Mouse (Mus musculus): Measurements from ENCODE around the gene Prep. TPM values are rescaled to one million over a fixed set of nuclear protein-coding genes. Genes with fewer than 3 reads are reported as not detected.
A peak's percentile ranks its signal among the peaks of the same experiment; 100 is the strongest.

Gene Prep
- 1 to 10 TPM; 9.1 to 9.7 TPM for total RNA-seq (2021)

GRCm38 (mm10) chr10:45066931-45067308 lies at the start of gene Prep:
Prep (plus strand) TSS chr10:45067203.
- intact Hi-C loops (cut with DNase I): loop anchor here (2.0 kb wide), 1 partner anchor 20 kb away; no protein-coding TSS in a partner anchor
- DNase-seq (ENCODE audit: low spot score in 2 of 2): peak; percentile 90 to 91

GRCm38 (mm10) chr10:45017352-45017751 lies 49.7 kb upstream of the Prep start:
- DNase-seq (ENCODE audit: low spot score in 2 of 2): no peak
- intact Hi-C loops (cut with DNase I): no loop called here

DNA sequence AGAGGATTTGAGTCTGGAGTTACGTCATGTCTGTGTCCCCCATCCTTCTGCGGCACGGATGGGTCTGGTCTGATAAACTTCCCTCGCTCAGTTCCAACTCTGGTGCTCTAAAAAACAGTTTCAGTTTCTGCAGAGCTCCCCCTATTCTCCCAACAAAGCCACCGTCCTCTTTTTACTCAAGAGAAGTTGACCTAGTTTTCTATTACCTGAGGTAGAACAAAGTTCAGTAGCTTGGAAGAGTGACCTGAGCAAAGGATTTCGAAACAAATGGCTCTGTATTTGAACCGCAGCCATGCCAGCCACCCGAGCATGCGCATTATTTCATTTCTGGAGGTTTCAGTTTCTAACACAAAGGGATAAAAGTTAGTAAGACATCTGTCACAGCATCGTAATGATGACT lies 49.2 kb upstream of the Prep start:
- intact Hi-C loops (cut with DNase I): no loop called here
- DNase-seq (ENCODE audit: low spot score in 2 of 2): no peak

- no peak for DNase-seq (ENCODE audit: low spot score in 2 of 2)
- intact Hi-C loops (cut with DNase I): no loop called here
These were observed 47.6 kb upstream of the Prep start for GRCm38 (mm10) chr10:45019418-45019817.

DNA sequence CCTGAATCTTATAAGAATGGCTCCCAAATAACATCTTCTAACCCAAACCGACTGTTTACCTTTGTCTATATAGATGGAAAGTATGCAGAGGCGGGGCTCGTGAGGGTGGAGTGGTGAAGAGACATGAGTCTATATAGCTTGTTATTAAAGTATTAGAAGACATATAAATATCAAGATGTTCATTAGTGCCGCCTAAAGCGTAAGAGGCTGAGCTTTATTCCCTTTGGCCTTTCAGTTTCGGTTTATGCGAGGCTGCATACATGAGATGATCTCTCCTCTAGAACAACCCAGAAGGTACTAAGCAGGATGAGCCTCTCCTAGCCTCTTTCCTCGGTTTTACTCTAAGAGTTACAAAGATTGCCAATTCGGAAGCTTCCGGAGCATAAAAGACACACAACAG lies 47.2 kb upstream of the Prep start:
- no peak for DNase-seq (ENCODE audit: low spot score in 2 of 2)
- intact Hi-C loops (cut with DNase I): no loop called here

DNA sequence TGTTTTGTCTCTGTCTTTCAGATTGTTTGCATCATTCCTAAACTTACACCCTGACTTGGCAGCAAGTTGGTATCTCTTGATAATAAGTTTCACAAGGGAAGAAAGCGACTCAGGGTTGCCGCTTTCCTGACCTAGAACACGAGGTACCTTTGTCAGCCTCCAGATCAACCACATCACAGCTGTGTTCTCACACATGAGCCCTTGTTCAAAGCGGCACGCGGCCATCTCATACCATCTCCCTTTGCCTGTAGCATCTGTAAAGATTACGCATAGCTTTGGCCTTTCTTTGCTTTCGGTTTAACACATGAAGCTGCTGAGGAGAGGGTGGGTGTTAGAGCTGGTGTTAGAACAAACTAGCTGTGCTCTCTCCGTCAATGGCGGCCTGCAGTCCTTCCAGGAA lies 46.7 kb upstream of the Prep start:
- intact Hi-C loops (cut with DNase I): no loop called here
- DNase-seq (ENCODE audit: low spot score in 2 of 2): no peak

GRCm38 (mm10) chr10:45025184-45025583 lies 41.8 kb upstream of the Prep start:
- intact Hi-C loops (cut with DNase I): no loop called here
- DNase-seq (ENCODE audit: low spot score in 2 of 2): no peak

DNA sequence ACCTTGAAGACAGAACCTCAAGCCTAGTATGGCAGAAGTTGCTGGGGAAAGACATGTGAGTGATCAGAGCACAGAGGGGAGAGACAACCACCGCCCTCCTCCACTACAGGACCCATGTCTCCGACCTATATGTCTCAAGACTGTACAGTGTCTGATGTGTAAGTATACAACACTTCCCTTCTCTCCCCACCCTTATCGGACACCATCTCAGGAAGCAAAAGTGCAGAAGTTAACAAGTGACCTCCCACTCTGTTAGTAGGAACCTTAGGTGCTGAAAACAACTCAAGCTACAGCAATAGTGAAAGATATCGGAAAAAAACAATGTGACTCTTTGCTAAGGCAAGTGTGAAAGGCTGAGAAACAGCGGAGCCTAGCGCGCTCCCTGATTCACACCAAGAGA lies 40.1 kb upstream of the Prep start:
- intact Hi-C loops (cut with DNase I): no loop called here
- no peak for DNase-seq (ENCODE audit: low spot score in 2 of 2)

DNA sequence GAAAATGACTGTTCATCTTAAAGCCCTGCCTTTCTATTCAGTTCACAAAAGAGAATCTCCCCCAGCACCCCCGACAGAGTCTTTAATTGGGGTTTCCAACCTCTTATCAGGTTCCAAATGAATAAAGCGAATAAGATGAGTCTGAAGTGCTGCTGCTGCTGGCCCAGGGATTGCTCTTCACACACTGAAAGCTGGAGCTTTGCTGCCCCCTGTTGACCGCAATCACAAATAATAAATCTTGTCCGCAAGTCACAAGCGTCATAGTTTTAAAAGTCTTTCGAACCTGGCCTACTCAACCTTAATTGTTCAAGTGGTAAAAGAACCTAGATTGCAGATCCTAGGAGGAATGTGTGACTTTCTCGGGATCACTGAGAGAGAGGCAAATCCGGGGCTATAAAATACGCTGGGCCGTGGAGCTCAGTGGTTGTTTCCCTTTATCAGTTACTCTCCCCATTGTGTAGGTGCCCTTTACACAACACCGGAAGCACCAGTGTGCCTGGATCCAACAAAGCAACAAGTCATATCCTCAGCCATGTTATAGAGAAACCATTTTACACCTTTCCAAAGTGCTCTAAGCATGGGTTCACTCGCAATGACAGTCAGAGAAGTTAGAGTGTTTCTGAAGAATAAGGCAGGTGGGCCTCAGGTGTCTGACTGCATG lies 21.6 kb upstream of the Prep start:
- peak; percentile 79 to 85 for DNase-seq (ENCODE audit: low spot score in 2 of 2)
- intact Hi-C loops (cut with DNase I): loop anchor here (1.0 to 10.0 kb wide), 4 partner anchors 588 to 1093 kb away; no protein-coding TSS in a partner anchor

- DNase-seq (ENCODE audit: low spot score in 2 of 2): no peak
- intact Hi-C loops (cut with DNase I): loop anchor here (5.0 to 10.0 kb wide), 3 partner anchors 591 to 1096 kb away; no protein-coding TSS in a partner anchor
These were observed 18.8 kb upstream of the Prep start for GRCm38 (mm10) chr10:45048158-45048557.

DNA sequence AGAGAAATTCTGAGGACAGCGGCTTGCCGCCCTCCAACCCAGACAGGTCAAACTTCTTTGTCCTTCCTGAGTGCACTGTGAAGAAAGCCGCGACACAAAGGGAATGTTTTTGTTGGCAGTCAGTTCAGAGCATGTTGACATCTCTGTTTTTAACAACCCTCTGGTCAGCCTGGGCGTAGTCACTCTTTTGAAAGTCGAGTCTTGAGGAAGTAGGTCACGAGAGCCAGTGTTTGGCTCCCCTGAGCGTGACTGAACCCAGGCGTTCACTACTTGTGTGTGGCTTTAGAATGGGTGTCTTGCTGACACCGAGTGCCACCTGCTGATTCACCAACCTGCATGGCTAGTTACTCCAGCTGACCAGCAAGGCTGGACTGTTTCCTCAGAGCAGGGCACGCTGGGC lies 18.4 kb upstream of the Prep start:
- DNase-seq (ENCODE audit: low spot score in 2 of 2): no peak
- intact Hi-C loops (cut with DNase I): loop anchor here (5.0 to 10.0 kb wide), 3 partner anchors 591 to 1096 kb away; no protein-coding TSS in a partner anchor

DNA sequence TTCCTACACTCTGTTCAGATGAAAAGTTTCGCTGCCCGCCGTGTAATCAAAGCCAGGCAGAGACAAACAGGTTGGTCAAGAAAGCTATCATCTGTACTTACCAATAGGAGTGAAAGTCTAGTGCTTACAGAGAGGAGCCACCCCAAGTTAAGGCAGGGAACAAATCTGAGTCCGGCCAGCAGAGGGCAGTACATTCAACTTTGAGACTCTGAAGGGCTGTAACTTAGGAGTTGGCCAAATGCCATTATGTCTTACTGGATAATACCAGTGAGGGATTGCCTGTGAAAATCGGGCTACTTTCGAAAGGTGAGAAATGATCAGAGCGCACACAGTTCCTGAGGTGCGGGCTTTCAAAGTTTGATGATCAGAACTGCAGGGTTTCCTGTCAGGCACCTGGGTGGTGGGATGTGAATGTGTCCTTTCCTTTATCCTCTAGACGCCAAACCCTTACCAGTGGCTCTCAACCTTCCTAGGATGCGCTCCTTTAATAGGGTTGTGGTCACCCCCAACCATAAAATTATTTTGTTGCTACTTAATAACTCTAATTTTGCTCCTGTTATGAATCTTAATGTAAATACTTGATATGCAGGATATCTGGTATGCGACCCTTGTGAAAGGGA lies 15.8 kb upstream of the Prep start:
- peak; percentile 39 to 62 for DNase-seq (ENCODE audit: low spot score in 2 of 2)
- intact Hi-C loops (cut with DNase I): loop anchor here (5.0 kb wide), 1 partner anchor 321 kb away; no protein-coding TSS in a partner anchor

- intact Hi-C loops (cut with DNase I): no loop called here
- no peak for DNase-seq (ENCODE audit: low spot score in 2 of 2)
These were observed 8.6 kb upstream of the Prep start for GRCm38 (mm10) chr10:45058361-45058760.

DNA sequence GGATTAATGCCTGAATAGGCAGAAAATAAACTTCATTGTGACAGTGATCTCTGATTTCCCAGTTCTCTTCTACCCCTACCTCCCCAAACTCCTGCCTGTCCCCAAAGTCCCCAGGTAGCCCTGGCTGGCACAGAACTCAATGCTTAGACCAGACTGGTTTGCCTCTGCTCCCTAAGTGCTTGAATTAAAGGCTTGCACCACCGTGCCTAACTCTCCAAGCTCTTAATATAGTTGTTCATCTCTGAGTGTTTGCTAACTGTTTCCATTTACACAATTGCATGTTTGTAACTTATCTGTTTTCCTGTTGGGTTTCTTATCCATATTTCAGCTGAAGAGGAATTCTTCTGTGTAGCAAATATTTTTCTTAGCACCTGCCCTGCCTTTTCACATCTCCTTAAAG lies 6.2 kb upstream of the Prep start:
- intact Hi-C loops (cut with DNase I): no loop called here
- no peak for DNase-seq (ENCODE audit: low spot score in 2 of 2)

DNA sequence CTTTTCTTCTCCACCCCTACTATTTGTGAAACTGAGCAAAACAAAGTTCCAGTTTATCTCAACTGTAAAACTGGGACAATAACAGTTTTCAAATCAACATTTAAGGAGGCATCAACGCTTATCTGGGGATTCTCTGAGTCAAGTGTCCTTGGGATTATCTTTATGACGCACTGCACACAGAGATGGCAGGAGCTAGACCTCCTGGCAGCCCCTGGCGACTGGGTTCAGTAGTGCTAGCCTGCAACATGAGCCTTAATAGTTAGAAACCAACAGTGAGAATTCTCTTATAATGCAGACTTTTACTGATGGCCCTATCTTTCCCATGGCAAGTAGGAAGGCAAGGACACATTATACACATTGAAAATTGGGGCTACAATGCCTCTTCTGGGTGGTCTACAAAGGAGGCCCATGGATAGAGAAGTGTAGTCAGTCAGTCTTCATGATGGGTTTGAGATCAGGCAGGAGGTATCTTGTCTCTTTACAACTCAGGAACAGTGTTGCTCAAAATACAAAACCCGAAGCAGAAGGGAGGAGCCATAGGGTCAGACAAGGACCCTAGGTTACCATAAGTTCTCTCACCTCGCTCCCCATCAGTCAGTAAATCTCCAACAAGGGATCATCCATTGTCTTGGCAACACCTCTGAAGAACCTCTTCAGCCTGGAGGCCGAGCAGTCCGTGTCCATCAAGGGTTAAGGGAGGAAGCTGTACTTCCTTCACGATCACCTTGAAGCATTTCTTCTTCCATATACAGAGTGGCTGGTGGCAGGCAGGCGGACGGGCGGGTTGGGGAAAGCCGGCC lies 672 bp upstream of the Prep start:
- DNase-seq (ENCODE audit: low spot score in 2 of 2): no peak
- intact Hi-C loops (cut with DNase I): loop anchor here (2.0 kb wide), 1 partner anchor 20 kb away; no protein-coding TSS in a partner anchor

- intact Hi-C loops (cut with DNase I): loop anchor here (2.0 kb wide), 1 partner anchor 19 kb away; no protein-coding TSS in a partner anchor
- DNase-seq (ENCODE audit: low spot score in 2 of 2): peak in 1 of 2 experiments; percentile 31
These were observed 478 bp downstream of the Prep start for GRCm38 (mm10) chr10:45067436-45067925.

GRCm38 (mm10) chr10:45069557-45069956 lies 2.6 kb downstream of the Prep start:
- intact Hi-C loops (cut with DNase I): no loop called here
- no peak for DNase-seq (ENCODE audit: low spot score in 2 of 2)

- intact Hi-C loops (cut with DNase I): no loop called here
- no peak for DNase-seq (ENCODE audit: low spot score in 2 of 2)
These were observed 3.4 kb downstream of the Prep start for GRCm38 (mm10) chr10:45070362-45070761.

- intact Hi-C loops (cut with DNase I): no loop called here
These were observed 4.2 kb downstream of the Prep start for GRCm38 (mm10) chr10:45070929-45071813.

More at GRCm38 (mm10) chr10:45070929-45071813, 4.2 kb downstream of the Prep start:
- no peak for DNase-seq (ENCODE audit: low spot score in 2 of 2)
